Mouse (Mus musculus): ENCODE measurements around the gene Kansl1.
A peak's percentile ranks its signal among the peaks of the same experiment; 100 is the strongest.

The Kansl1 gene

GRCm38 (mm10) chr11:104363823-104364600 lies 104.6 kb downstream of the Kansl1 start:
- no peak for DNase-seq (ENCODE audit: low read depth)

- no peak for DNase-seq (ENCODE audit: low read depth)
These were observed 106.0 kb downstream of the Kansl1 start for GRCm38 (mm10) chr11:104362704-104363103.

- DNase-seq (ENCODE audit: low read depth): peak; percentile 75
These were observed 106.9 kb downstream of the Kansl1 start for GRCm38 (mm10) chr11:104361790-104362189.

GRCm38 (mm10) chr11:104346931-104347330 lies 121.7 kb downstream of the Kansl1 start:
- DNase-seq (ENCODE audit: low read depth): no peak

GRCm38 (mm10) chr11:104334946-104335345 lies 133.7 kb downstream of the Kansl1 start:
- DNase-seq (ENCODE audit: low read depth): no peak

GRCm38 (mm10) chr11:104334115-104334514 lies 134.5 kb downstream of the Kansl1 start:
- no peak for DNase-seq (ENCODE audit: low read depth)

- peak; percentile 34 for DNase-seq (ENCODE audit: low read depth)
These were observed 136.6 kb downstream of the Kansl1 start for GRCm38 (mm10) chr11:104332105-104332504.

- no peak for DNase-seq (ENCODE audit: low read depth)
These were observed 137.5 kb downstream of the Kansl1 start for GRCm38 (mm10) chr11:104331208-104331607.

- DNase-seq (ENCODE audit: low read depth): no peak
These were observed 138.5 kb downstream of the Kansl1 start for GRCm38 (mm10) chr11:104330151-104330550.

- DNase-seq (ENCODE audit: low read depth): no peak
These were observed 139.3 kb downstream of the Kansl1 start for GRCm38 (mm10) chr11:104329185-104329926.

- DNase-seq (ENCODE audit: low read depth): no peak
These were observed 140.7 kb downstream of the Kansl1 start for GRCm38 (mm10) chr11:104327946-104328345.

GRCm38 (mm10) chr11:104327462-104327861 lies 141.2 kb downstream of the Kansl1 start:
- no peak for DNase-seq (ENCODE audit: low read depth)

GRCm38 (mm10) chr11:104322142-104322541 lies 146.5 kb downstream of the Kansl1 start:
- DNase-seq (ENCODE audit: low read depth): no peak

- no peak for DNase-seq (ENCODE audit: low read depth)
These were observed 148.2 kb downstream of the Kansl1 start for GRCm38 (mm10) chr11:104320511-104320910.

GRCm38 (mm10) chr11:104318940-104319781 lies 149.5 kb downstream of the Kansl1 start:
- DNase-seq (ENCODE audit: low read depth): peak; percentile 86

GRCm38 (mm10) chr11:104317631-104318030 lies 151.0 kb downstream of the Kansl1 start:
- no peak for DNase-seq (ENCODE audit: low read depth)

GRCm38 (mm10) chr11:104316685-104317400 lies 151.8 kb downstream of the Kansl1 start:
- peak; percentile 90 for DNase-seq (ENCODE audit: low read depth)

- peak; percentile 80 for DNase-seq (ENCODE audit: low read depth)
These were observed 153.0 kb downstream of the Kansl1 start for GRCm38 (mm10) chr11:104315703-104316102.

GRCm38 (mm10) chr11:104311643-104312042 lies 157.0 kb downstream of the Kansl1 start:
- DNase-seq (ENCODE audit: low read depth): no peak

- no peak for DNase-seq (ENCODE audit: low read depth)
These were observed 158.3 kb downstream of the Kansl1 start for GRCm38 (mm10) chr11:104310226-104310887.

Data from fibroblast of lung, adult 2 months (primary cell).